Mouse (Mus musculus) limb, embryonic 11.5 days (tissue): ENCODE measurements around the gene Camk2b. TPM values are rescaled to one million over a fixed set of nuclear protein-coding genes. Genes with fewer than 3 reads are reported as not detected.

Source experiments
- ATAC-seq: fragments of 200-750 bp; cut with Nextera tagmentation; 2 replicates; pipeline ENCODE4 v1.8.0; 2017; ENCODE audit warnings: low read depth; ENCODE audit not compliant: insufficient number of reproducible peaks, low FRiP score, low TSS enrichment
- DNase-seq: peaks from one replicate; pipeline ENCODE4 v3.0.0-alpha.2; 2015; ENCODE audit warnings: low spot score
- H3K27ac ChIP-seq: fragments of 300-500 bp; sonication (generic); replicated peaks from 2 replicates; pipeline ENCODE4 v1.5.1; 2014; ENCODE audit warnings: low read depth, mild to moderate bottlenecking, low read length
- H3K27me3 ChIP-seq: fragments of 300-500 bp; sonication (generic); 2 replicates; pipeline ENCODE4 v1.6.1; 2014; ENCODE audit warnings: mild to moderate bottlenecking, low read length, mixed read lengths; ENCODE audit not compliant: control insufficient read depth, insufficient read depth
- H3K36me3 ChIP-seq: fragments of 300-500 bp; sonication (generic); 2 replicates; pipeline ENCODE4 v1.6.1; 2014; ENCODE audit warnings: mild to moderate bottlenecking, low read length, moderate library complexity, mixed read lengths; ENCODE audit not compliant: control insufficient read depth, insufficient read depth
- H3K4me1 ChIP-seq: fragments of 300-500 bp; sonication (generic); 2 replicates; pipeline ENCODE4 v1.6.1; 2014; ENCODE audit warnings: low read length, mixed read lengths; ENCODE audit not compliant: control insufficient read depth, insufficient read depth
- H3K4me2 ChIP-seq: fragments of 300-500 bp; sonication (generic); 2 replicates; pipeline ENCODE4 v1.6.1; 2014; ENCODE audit warnings: low read depth, mild to moderate bottlenecking, moderate library complexity; ENCODE audit not compliant: severe bottlenecking
- H3K4me3 ChIP-seq: fragments of 300-500 bp; sonication (generic); 2 replicates; pipeline ENCODE4 v1.5.1; 2014; ENCODE audit warnings: low read depth, low read length
- H3K9ac ChIP-seq: fragments of 300-500 bp; sonication (generic); 2 replicates; pipeline ENCODE4 v1.6.1; 2014; ENCODE audit warnings: mild to moderate bottlenecking, low read length
- H3K9me3 ChIP-seq: fragments of 300-500 bp; sonication (generic); 2 replicates; pipeline ENCODE4 v1.6.1; 2016; ENCODE audit warnings: low read length; ENCODE audit not compliant: control insufficient read depth
- WGBS: fragments of 180-500 bp; shearing (Covaris S2); extraction: QIAGEN DNeasy Blood & Tissue Kit; methylation state at CpG from one replicate; pipeline ENCODE4 v1.1.7; 2014; 5-methylcytosine and 5-hydroxymethylcytosine counted together
- polyA plus RNA-seq: library from polyadenylated mRNA; unstranded; fragments of >200 nt; fragmentation: Nextera tagmentation; extraction: Ambion mirVana; gene quantifications from 2 replicates; pipeline ENCODE4 v1.2.1, GENCODE M21; 2014

The Camk2b gene
- polyA plus RNA-seq, 1 experiment from 2014 or later, result 0.55 TPM

GRCm38 (mm10) chr11:6078737-6079136 lies 12.6 kb upstream of the Camk2b start:
- no peaks in the 10 kb centered on the region for H3K36me3 ChIP-seq
- no peak overlapping the region for H3K4me3 ChIP-seq
- H3K4me1 ChIP-seq, result no peaks in the 10 kb centered on the region
- ATAC-seq, result no peak
- no peak overlapping the region for H3K4me2 ChIP-seq
- 82% methylated on average over 2 of the region's 2 CpGs for WGBS
- H3K9me3 ChIP-seq, result no peaks in the 10 kb centered on the region
- H3K9ac ChIP-seq, result no peak overlapping the region
- no peak for DNase-seq
- H3K27ac ChIP-seq, result no peak overlapping the region
- H3K27me3 ChIP-seq, result no peaks in the 10 kb centered on the region

GRCm38 (mm10) chr11:6075618-6076066 lies 9.5 kb upstream of the Camk2b start:
- H3K4me2 ChIP-seq, result no peak overlapping the region
- 52% methylated on average over 8 of the region's 8 CpGs for WGBS
- no peaks in the 10 kb centered on the region for H3K27me3 ChIP-seq
- no peak for ATAC-seq
- H3K9ac ChIP-seq, result no peak overlapping the region
- H3K9me3 ChIP-seq, result no peaks in the 10 kb centered on the region
- no peak overlapping the region for H3K27ac ChIP-seq
- H3K4me3 ChIP-seq, result no peak overlapping the region
- no peaks in the 10 kb centered on the region for H3K36me3 ChIP-seq
- DNase-seq, result no peak
- H3K4me1 ChIP-seq, result no peaks in the 10 kb centered on the region

DNA sequence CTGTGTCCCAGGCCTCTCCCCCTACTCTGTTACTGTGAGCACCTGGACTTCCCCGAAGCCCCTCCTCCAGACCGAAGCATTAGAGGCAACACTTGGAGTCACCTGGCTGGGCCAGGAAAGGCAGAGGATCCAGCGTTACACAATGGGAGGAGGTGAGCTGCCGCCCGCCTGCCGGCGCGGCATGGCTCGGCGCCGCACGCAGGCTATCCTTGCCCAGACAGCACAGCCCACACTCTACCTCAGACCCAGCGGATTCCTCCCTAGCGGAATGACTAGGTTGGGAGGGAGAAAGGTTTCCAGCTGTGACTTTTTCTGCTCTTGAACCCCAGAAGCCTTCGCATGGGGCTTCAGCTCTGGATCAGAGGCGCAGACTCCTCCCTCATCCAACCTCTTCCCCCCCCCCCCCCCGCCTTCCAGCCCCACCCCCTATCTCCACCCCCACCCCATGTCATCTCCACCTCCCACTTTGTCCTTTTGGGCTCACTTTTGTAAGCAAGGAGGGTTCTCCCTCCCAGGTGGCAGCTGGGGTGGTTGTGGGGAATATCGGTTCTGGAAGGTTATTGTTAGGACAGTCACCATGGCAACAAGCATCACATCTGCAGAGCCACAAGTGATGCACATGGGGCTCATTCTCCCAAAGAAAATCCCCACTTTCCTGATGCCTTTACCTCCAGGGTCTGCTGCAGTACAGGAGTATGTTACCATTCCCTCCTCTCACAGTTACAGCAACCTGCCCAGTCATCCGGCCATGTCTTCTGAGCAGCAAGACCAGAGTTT lies 2.2 kb upstream of the Camk2b start:
- H3K9me3 ChIP-seq, result no peaks in the 10 kb centered on the region
- no peak overlapping the region; the same call in 1 of the 2 replicates for H3K9ac ChIP-seq
- peaks cover 9% of the 10 kb centered on the region; the same call in 1 of the 2 replicates for H3K4me1 ChIP-seq
- peak; percentile 33 for DNase-seq
- WGBS, result 8% methylated on average over 18 of the region's 19 CpGs
- H3K27me3 ChIP-seq, result peaks cover 56% of the 10 kb centered on the region
- no peaks in the 10 kb centered on the region for H3K36me3 ChIP-seq
- ATAC-seq, result no peak
- no peak overlapping the region for H3K27ac ChIP-seq
- H3K4me3 ChIP-seq, result no peak overlapping the region
- H3K4me2 ChIP-seq, result peak overlapping the region; percentile 10; the same call in 1 of the 2 replicates

DNA sequence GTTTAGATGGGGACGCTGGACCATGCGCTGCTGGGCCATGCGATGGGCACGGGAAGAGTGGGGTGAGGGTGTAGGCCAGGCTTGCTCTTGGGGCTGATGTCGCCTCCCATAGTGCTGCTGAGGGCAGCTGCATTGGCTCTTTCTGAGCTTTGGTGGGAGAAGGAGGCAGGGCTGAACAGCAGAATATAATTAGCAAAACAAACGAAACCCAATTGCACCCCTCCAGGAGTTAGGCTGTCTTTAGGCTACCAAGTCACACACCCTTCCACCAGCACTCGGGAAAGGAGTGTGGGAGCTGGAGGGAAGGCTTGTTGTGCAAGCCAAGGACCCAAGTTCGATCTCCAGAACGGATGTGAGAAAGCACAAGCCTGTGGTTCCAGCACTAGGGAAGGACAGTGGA lies 998 bp upstream of the Camk2b start:
- no peak for ATAC-seq
- Histone ChIP-seq H3K27ac (no peak overlapping the region), H3K4me1 (peaks cover 9% of the 10 kb centered on the region; the same call in 1 of the 2 replicates), H3K9me3 (no peaks in the 10 kb centered on the region), H3K9ac (no peak overlapping the region), H3K36me3 (no peaks in the 10 kb centered on the region), H3K4me2 (no peak overlapping the region), H3K4me3 (no peak overlapping the region), H3K27me3 (peaks cover 66% of the 10 kb centered on the region)
- 42% methylated on average over 9 of the region's 9 CpGs for whole genome bisulfite sequencing
- no peak for DNase-seq

GRCm38 (mm10) chr11:6065551-6066121 lies 526 bp downstream of the Camk2b start:
- 2% methylated on average over 41 of the region's 95 CpGs for WGBS
- Histone ChIP-seq H3K27ac (no peak overlapping the region), H3K9me3 (no peaks in the 10 kb centered on the region), H3K4me1 (peaks cover 9% of the 10 kb centered on the region; the same call in 1 of the 2 replicates), H3K4me2 (peak overlapping the region; percentile 92), H3K4me3 (peak overlapping the region; percentile 42), H3K9ac (no peak overlapping the region), H3K27me3 (peaks cover 71% of the 10 kb centered on the region), H3K36me3 (no peaks in the 10 kb centered on the region)
- DNase-seq (peak; percentile 36), ATAC-seq (no peak)

DNA sequence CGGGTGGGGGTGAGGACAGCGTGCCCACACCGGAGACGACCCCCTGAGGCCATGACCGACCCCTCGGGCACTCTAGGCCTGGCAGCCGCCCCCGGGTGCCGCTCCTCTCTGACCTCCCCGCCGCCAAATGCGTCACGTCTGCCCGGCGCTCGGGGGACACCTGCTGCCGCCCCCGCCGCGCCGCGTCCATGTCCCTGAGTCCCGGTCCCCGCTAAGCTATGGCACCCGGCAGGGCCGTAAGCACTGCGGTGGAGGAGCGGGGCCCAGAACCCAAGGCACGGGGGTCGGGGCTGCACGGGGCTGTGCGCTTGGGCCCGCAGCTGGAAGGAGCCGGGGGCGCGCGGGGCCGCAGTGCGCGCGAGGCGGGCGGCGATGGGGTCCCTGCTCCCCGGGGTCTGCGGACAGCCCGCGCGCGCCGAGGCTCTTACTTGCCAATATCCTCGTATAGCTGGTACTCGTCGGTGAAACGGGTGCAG lies 1.1 kb downstream of the Camk2b start:
- WGBS, result 1% methylated on average over 53 of the region's 55 CpGs

DNA sequence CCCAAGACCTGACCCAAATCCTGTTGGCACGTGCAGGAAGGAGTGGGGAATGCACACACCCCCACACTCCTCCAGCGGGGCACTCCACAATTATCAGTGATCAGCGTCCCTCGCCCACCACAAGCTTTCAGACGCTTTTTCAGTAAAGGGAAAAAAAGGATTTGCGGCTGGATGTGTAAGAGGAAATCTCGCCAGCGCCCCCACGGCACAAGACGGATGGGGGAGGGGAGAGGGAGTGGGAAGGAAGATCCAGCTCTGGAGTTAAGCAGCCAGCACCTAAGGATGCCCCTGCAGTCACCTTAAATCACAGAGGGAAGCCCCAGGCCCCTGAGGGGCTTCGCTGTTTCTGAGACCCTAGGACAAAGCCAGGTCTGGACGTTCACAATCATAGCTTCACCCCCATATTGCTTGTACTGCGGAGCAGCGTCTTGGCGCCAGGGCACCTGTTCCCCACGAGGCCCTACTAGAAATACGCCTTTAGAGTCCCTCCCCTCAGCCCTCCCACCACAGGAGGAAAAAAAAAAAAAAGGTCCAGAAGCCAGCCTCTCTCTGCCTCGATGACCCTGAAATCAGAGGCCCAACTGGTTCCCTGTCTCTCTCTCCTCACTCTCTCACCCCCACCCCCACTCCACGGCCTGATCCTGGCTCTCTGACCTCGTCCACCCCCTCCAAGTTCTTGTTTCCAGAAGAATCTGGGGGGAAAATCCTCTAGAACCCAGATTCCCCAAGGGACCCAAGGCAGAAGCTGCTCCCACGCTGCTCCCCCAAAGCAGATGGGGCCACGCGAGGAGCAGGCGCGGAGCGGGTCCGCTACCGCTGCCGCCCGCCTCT lies 1.7 kb downstream of the Camk2b start:
- ATAC-seq (no peak), DNase-seq (no peak)
- H3K27ac ChIP-seq, result no peak overlapping the region
- H3K9me3 ChIP-seq, result no peaks in the 10 kb centered on the region
- peaks cover 9% of the 10 kb centered on the region; the same call in 1 of the 2 replicates for H3K4me1 ChIP-seq
- H3K4me3 ChIP-seq, result peak overlapping the region; percentile 42
- WGBS, result 7% methylated on average over 30 of the region's 30 CpGs
- peak overlapping the region; percentile 92 for H3K4me2 ChIP-seq
- H3K27me3 ChIP-seq, result peaks cover 71% of the 10 kb centered on the region
- H3K9ac ChIP-seq, result no peak overlapping the region
- H3K36me3 ChIP-seq, result no peaks in the 10 kb centered on the region

More for the DNA sequence above, 1.1 kb downstream of the Camk2b start:
- no peak overlapping the region for H3K9ac ChIP-seq
- H3K27ac ChIP-seq, result no peak overlapping the region
- no peaks in the 10 kb centered on the region for H3K36me3 ChIP-seq
- H3K4me1 ChIP-seq, result peaks cover 9% of the 10 kb centered on the region; the same call in 1 of the 2 replicates
- peak overlapping the region; percentile 92 for H3K4me2 ChIP-seq
- H3K9me3 ChIP-seq, result no peaks in the 10 kb centered on the region
- peak overlapping the region; percentile 42 for H3K4me3 ChIP-seq
- DNase-seq (peak; percentile 38), ATAC-seq (no peak)
- peaks cover 71% of the 10 kb centered on the region for H3K27me3 ChIP-seq
